Mouse (Mus musculus) kidney, postnatal 10 days (tissue): Measurements from ENCODE around the gene Ubtd1.
A peak's percentile ranks its signal among the peaks of the same experiment; 100 is the strongest.
"Not testable (repeated sequence)": the region's sequence is repeated elsewhere in the genome, so short reads cannot be mapped to it uniquely, and the experiment has no call there.

Experiments used
- DNase-seq: peaks from one replicate; pipeline ENCODE4 v3.0.0; 2021; ENCODE audit warnings: mixed read lengths

Gene Ubtd1

DNA sequence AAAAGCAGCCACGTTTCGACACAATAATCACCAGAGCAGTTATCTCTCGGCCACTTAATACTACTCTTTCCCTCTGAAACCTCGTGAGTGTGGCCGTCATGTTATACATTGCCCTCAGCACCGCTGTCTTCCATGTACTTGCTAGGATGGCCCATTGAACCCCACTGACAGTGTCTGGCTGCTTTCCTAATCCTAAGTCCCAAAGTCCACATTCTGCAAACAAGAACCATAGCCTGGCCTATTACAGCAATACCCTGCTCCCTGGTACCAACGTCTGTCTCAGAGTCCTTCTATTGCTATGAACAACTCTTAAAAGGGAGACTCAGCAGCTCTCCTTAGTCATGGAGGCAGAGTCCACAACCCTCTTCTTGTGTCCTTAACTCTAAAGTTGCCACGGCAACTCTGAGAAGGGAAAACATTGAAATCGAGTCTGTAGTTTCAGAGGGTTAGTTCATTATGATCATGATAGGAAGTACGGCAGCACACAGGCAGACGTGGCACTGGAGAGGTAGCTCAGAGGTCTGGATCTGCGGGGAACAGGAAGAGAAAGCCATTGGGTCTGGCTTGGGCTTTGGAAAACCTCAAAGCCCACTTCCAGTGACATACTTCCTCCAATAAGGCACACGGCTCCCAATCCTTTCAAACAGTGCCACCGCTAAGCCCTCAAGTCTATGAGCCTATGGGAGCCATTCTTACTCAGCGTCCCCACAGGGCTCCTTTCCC, 90.5 kb downstream of the Ubtd1 start:
- DNase-seq = peak; percentile 52

- DNase-seq = peak; percentile 66
Measured at GRCm38 (mm10) chr19:42072802-42073201, 91.2 kb downstream of the Ubtd1 start.

GRCm38 (mm10) chr19:42075051-42075450, 93.5 kb downstream of the Ubtd1 start:
- no peak for DNase-seq

DNA sequence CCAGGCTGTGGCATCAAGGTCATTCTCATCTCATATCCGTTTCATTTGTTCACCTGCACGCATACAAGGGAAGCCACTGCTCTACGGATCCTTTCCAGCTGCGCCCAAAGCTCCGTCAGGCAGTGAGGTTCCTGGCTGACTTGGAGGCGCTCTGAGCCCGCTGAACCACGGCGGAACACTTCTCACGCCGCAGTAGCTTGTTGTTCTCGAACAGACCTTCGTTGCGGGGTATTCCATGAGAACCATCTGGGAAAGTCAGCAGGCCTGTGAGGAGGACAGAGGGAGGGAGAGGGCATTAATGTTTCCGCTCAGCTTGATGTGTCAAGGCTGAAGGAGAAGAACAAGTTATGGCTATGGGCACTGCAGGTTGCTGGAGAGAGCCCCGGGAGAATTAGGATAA, 94.4 kb downstream of the Ubtd1 start:
- DNase-seq = no peak

GRCm38 (mm10) chr19:42078566-42078965, 97.0 kb downstream of the Ubtd1 start:
- DNase-seq = no peak

GRCm38 (mm10) chr19:42079006-42079405, 97.4 kb downstream of the Ubtd1 start:
- DNase-seq = no peak

- DNase-seq = no peak
Measured at GRCm38 (mm10) chr19:42079950-42080349, 98.4 kb downstream of the Ubtd1 start.

DNA sequence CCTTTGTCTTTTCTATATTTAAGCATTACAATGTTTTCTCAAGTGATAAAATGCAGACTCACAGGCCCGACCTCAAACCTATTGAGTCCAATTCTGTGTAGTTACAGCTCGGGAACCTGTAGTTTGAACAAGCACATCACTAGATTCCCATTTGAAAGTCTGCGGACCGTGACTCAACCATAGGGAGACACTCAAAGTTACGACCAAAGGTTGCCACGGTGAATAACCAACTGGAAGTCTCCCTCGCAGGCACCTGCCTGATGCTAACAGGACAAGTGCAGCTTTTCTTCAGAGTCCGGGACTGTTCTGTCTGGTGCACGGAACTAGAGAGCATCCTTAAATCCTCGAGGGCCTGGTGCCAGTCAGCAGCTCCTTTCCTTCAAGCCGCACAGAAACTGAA, 98.9 kb downstream of the Ubtd1 start:
- DNase-seq = no peak

DNA sequence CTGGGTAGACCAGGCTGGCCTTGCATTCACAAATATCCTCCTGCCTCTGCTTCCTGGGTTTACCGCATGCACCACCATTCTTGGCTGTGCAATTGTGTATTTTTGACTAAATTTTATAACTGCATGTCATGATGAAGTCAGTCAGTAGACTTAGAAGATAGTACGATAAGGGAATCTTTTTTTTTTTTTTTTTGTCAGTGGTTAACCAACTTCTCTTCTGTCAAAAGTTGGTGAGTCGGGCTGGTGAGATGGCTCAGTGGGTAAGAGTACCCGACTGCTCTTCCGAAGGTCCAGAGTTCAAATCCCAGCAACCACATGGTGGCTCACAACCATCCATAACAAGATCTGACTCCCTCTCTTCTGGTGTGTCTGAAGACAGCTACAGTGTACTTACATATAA, 100.0 kb downstream of the Ubtd1 start:
- DNase-seq = not testable (repeated sequence)
